Mouse (Mus musculus): Measurements from ENCODE around the gene Ncor2.

- TF ChIP-seq CTCF (IDR thresholded peaks at IDR 0.05; ENCODE audit: control insufficient read depth, insufficient read depth, low read length) (no peak), POLR2A (IDR thresholded peaks at IDR 0.05; ENCODE audit: borderline replicate concordance, control insufficient read depth, low read depth, low read length) (no peak)
Observed at GRCm38 (mm10) chr5:125069916-125070315, 109.1 kb downstream of the Ncor2 start.
